Mouse (Mus musculus): ENCODE data around the gene Ttc7b.

Ttc7b gene

GRCm38 (mm10) chr12:100520794-100521186, at the start of gene Ttc7b:
TSS of gene Ttc7b (minus strand) at chr12:100520826.
- DNase-seq = peak; percentile 58

GRCm38 (mm10) chr12:100568831-100569230, 48.2 kb upstream of the Ttc7b start:
- DNase-seq = no peak

- DNase-seq = no peak
These were observed 47.5 kb upstream of the Ttc7b start for GRCm38 (mm10) chr12:100568105-100568504.

DNA sequence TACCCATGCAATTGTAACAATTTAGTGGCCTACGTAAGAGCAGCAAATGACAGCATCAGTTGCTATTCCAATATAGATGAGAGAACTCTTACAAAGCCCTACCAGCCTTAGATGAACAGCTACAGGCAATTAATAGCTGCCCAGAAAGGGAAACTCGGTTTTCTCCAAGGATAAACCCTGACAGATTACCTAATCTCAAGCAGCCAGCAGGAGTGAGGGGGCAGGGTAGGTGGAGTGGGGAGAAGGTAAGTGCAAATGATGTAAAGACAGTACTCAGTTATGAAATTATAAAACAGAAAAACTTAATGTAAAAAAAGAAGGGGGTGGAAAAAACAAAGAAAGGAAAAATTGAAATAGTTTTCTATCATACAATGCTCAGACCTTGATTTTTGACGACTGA, 47.0 kb upstream of the Ttc7b start:
- DNase-seq = no peak

GRCm38 (mm10) chr12:100553675-100554074, 33.0 kb upstream of the Ttc7b start:
- DNase-seq = no peak

GRCm38 (mm10) chr12:100551972-100552371, 31.3 kb upstream of the Ttc7b start:
- DNase-seq = no peak

DNA sequence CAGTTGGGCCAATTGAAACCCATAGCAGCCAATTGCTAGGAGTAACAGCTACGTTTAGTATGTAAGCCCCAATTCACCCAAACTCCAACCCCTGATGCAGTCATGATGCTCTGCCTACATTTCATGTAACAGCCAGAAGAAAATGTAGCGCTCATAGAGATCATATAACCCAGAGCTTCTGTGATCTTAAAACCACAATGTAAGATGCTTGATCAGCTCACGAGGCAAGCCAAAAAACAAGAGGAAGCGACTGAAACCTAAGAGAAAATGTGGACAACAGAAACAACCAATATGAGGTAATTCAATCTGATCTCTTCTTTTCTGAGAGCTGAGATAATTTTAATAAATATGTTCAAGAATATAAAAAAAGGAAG, 23.6 kb upstream of the Ttc7b start:
- DNase-seq = no peak

- no peak for DNase-seq
These were observed 23.0 kb upstream of the Ttc7b start for GRCm38 (mm10) chr12:100543437-100544193.

GRCm38 (mm10) chr12:100542494-100542893, 21.9 kb upstream of the Ttc7b start:
- no peak for DNase-seq

- DNase-seq = no peak
These were observed 21.4 kb upstream of the Ttc7b start for GRCm38 (mm10) chr12:100542076-100542475.

- DNase-seq = no peak
These were observed 18.6 kb upstream of the Ttc7b start for GRCm38 (mm10) chr12:100539158-100539714.

- DNase-seq = peak; percentile 74
These were observed 18.0 kb upstream of the Ttc7b start for GRCm38 (mm10) chr12:100538445-100539157.

GRCm38 (mm10) chr12:100537091-100537490, 16.5 kb upstream of the Ttc7b start:
- DNase-seq = no peak

- no peak for DNase-seq
These were observed 14.4 kb upstream of the Ttc7b start for GRCm38 (mm10) chr12:100535028-100535427.

GRCm38 (mm10) chr12:100534028-100534427, 13.4 kb upstream of the Ttc7b start:
- peak; percentile 54 for DNase-seq

DNA sequence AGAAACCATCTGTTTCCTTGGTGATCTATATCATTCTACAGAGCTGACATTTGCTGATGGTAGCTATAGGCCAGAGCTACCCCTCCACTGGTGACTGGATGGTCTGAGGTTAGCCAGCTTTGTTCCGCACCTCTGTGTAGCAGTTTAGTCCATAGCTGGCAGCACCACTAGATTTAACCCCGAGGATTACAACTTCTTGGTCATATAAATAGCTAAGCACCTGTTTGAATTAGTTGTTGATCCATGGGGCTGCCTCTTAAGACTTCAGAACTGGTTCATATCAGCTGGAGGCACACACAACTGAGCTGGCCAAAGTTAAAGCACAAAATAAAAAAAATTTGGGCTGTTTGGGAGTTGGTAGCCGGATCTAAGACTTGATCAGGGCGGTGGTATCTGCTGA, 12.6 kb upstream of the Ttc7b start:
- no peak for DNase-seq

DNA sequence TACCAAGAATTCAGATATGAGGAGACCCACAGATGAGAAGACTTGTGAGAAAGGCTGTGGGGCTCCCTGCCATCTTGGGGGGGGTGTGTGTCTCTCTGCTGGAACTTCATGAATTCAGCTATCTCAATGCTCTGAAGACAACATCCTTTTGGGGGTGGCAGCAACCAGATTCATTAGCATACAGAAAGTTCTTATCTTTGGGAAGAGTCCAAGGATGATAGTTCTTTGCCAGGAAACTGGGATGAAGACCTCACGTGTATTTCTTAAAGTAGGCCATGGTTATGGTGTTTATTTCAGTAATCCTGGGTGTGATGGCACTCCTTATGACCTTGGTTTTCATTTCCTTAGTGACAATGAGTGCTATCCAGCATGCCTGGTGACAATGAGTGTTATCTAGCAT, 11.1 kb upstream of the Ttc7b start:
- peak; percentile 31 for DNase-seq

- DNase-seq = no peak
These were observed 10.2 kb upstream of the Ttc7b start for GRCm38 (mm10) chr12:100530871-100531270.

- DNase-seq = no peak
These were observed 9.0 kb upstream of the Ttc7b start for GRCm38 (mm10) chr12:100529651-100530050.

DNA sequence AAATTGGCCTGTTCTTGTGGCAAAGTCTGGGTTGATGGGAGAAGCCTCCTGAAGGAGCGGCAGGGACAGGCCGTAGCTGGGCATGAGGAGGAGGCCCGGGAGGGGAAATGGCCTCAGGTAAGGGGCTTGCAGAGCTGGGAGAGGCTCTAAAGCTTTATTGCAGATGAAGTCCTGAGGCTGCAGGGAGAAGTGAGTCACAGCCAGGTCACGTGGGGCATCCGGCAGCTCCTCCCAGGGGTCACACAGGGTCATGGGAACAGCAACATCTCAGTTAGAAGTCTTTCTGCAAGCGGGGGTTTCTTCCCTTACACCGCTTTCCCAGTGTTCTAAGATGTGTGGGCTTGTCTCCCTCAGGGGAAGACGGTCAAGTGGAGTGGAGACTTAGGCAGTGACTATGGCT, 8.5 kb upstream of the Ttc7b start:
- peak; percentile 80 for DNase-seq

DNA sequence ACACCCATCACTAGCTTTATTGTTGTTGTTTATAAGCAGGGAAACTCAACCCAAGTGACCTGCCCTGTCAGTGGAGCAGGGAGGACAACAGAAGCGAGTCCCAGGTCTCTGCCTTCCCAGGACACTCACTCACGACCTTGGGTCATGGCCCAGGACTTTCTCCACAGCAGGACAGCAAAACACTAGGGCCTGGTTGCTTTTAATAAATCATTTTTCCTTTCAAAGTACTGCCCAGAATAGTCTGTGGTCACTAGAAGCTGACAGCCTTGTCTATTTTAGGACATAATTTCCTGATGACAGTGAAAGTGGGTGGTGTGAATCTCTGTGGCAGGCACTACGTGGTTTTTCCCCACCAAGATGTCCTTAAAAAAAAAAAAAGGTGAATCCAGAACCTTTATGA, 7.6 kb upstream of the Ttc7b start:
- no peak for DNase-seq

GRCm38 (mm10) chr12:100527753-100528152, 7.1 kb upstream of the Ttc7b start:
- peak; percentile 90 for DNase-seq

DNA sequence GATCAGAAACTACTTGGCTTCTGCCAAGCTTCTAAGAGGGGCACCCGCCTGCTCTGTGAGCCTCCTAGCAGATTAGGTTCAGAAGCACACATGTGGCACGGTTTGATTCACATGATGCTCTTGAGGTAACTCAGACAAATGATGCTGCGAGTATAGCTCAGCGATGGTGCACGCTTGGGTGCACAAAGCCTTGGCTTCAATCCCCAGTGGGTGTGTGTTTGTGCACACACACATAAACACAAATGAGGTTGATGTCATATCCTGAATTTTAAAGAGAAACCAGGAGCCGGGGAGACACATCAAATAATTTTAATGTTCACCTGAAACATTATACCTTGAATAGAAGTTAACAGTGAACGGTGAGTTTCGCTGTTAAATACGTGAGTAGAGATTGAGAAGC, 6.6 kb upstream of the Ttc7b start:
- DNase-seq = peak; percentile 38

DNA sequence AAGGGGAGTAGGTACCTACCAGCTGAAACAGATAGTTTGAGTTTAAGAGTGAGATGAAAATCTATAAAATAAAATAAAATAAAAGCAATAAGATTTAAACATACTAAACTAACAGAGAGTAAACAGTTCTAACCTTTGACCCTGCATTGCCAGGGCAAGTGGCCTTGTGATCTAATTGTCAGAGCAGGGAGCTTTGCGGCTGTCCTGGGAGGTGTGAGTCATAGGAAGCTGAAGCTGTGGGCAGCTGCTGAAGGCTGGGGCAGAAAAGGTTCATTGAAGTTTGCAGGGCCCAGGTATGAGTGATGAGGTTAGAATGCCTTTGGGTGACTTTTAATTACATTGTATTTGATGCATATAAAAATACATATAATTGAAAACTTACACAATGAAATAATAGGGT, 5.3 kb upstream of the Ttc7b start:
- no peak for DNase-seq

Measured in lung, postnatal 10 days (tissue).